Mouse (Mus musculus): ENCODE measurements around the gene Vmn1r85. TPM values are rescaled to one million over a fixed set of nuclear protein-coding genes. Genes with fewer than 3 reads are reported as not detected.
"Not testable (repeated sequence)": the region's sequence is repeated elsewhere in the genome, so short reads cannot be mapped to it uniquely, and the experiment has no call there.

Vmn1r85 gene
- polyA plus RNA-seq (2015; fragmentation: Nextera tagmentation; extraction: Ambion mirVana): not detected in 2 replicates

GRCm38 (mm10) chr7:13095073-13095472 is at the start of gene Vmn1r85:
TSS of gene Vmn1r85 (minus strand) at chr7:13095173.
- no peaks in the 10 kb centered on the region for H3K27me3 ChIP-seq (ENCODE audit: insufficient read depth, low read length)
- ATAC-seq (replicated peaks; ENCODE audit: low FRiP score, low read depth) (no peak), DNase-seq (ENCODE audit: low spot score) (no peak)
- no peak within 1 kb of the TSS for H3K9ac ChIP-seq (ENCODE audit: low read depth, low read length)
- no peak for TF ChIP-seq CTCF (IDR thresholded peaks at IDR 0.05; ENCODE audit: low read depth)
- no peaks in the 10 kb centered on the region for H3K9me3 ChIP-seq (replicated peaks; ENCODE audit: low read length)
- no peak within 1 kb of the TSS for H3K4me2 ChIP-seq (ENCODE audit: low read length)
- H3K36me3 ChIP-seq (ENCODE audit: insufficient read depth, low read length): no peaks in the 10 kb centered on the region
- no peak within 1 kb of the TSS for H3K4me3 ChIP-seq (replicated peaks; ENCODE audit: low read depth, low read length)
- 56% methylated on average over 3 of the region's 3 CpGs for WGBS
- H3K4me1 ChIP-seq (replicated peaks; ENCODE audit: insufficient read depth, low read length): no peaks in the 10 kb centered on the region
- H3K27ac ChIP-seq: no peak within 1 kb of the TSS

GRCm38 (mm10) chr7:13140057-13140456 is 45.1 kb upstream of the Vmn1r85 start, which contains the start of gene Vmn1r87:
TSS of gene Vmn1r87 (minus strand) at chr7:13140157.
- H3K9me3 ChIP-seq (replicated peaks; ENCODE audit: low read length): no peaks in the 10 kb centered on the region
- ATAC-seq (replicated peaks; ENCODE audit: low FRiP score, low read depth) (no peak), DNase-seq (ENCODE audit: low spot score) (no peak)
- H3K36me3 ChIP-seq (ENCODE audit: insufficient read depth, low read length): no peaks in the 10 kb centered on the region
- no peaks in the 10 kb centered on the region for H3K4me1 ChIP-seq (replicated peaks; ENCODE audit: insufficient read depth, low read length)
- H3K9ac ChIP-seq (ENCODE audit: low read depth, low read length): no peak within 1 kb of the TSS
- H3K4me2 ChIP-seq (ENCODE audit: low read length): no peak within 1 kb of the TSS
- no peak within 1 kb of the TSS for H3K27ac ChIP-seq
- WGBS: 86% methylated on average over 1 of the region's 1 CpGs
- no peaks in the 10 kb centered on the region for H3K27me3 ChIP-seq (ENCODE audit: insufficient read depth, low read length)
- H3K4me3 ChIP-seq (replicated peaks; ENCODE audit: low read depth, low read length): no peak within 1 kb of the TSS
- no peak for TF ChIP-seq CTCF (IDR thresholded peaks at IDR 0.05; ENCODE audit: low read depth)

GRCm38 (mm10) chr7:13137340-13137739 is 42.4 kb upstream of the Vmn1r85 start:
- no peak overlapping the region for H3K4me3 ChIP-seq (replicated peaks; ENCODE audit: low read depth, low read length)
- no peak overlapping the region for H3K9ac ChIP-seq (ENCODE audit: low read depth, low read length)
- ATAC-seq (replicated peaks; ENCODE audit: low FRiP score, low read depth): no peak
- no peak for TF ChIP-seq CTCF (IDR thresholded peaks at IDR 0.05; ENCODE audit: low read depth)
- H3K4me1 ChIP-seq (replicated peaks; ENCODE audit: insufficient read depth, low read length): no peaks in the 10 kb centered on the region
- no peaks in the 10 kb centered on the region for H3K36me3 ChIP-seq (ENCODE audit: insufficient read depth, low read length)
- H3K27me3 ChIP-seq (ENCODE audit: insufficient read depth, low read length): no peaks in the 10 kb centered on the region
- no peak overlapping the region for H3K4me2 ChIP-seq (ENCODE audit: low read length)
- no peak for DNase-seq (ENCODE audit: low spot score)
- H3K27ac ChIP-seq: no peak overlapping the region
- no peaks in the 10 kb centered on the region for H3K9me3 ChIP-seq (replicated peaks; ENCODE audit: low read length)

GRCm38 (mm10) chr7:13131856-13132255 is 36.9 kb upstream of the Vmn1r85 start:
- Histone ChIP-seq H3K4me2 (ENCODE audit: low read length) (no peak overlapping the region), H3K27me3 (ENCODE audit: insufficient read depth, low read length) (no peaks in the 10 kb centered on the region), H3K36me3 (ENCODE audit: insufficient read depth, low read length) (no peaks in the 10 kb centered on the region), H3K9ac (ENCODE audit: low read depth, low read length) (no peak overlapping the region), H3K4me3 (replicated peaks; ENCODE audit: low read depth, low read length) (no peak overlapping the region), H3K27ac (no peak overlapping the region), H3K4me1 (replicated peaks; ENCODE audit: insufficient read depth, low read length) (no peaks in the 10 kb centered on the region), H3K9me3 (replicated peaks; ENCODE audit: low read length) (no peaks in the 10 kb centered on the region)
- DNase-seq (ENCODE audit: low spot score) (no peak), ATAC-seq (replicated peaks; ENCODE audit: low FRiP score, low read depth) (no peak)
- no peak for TF ChIP-seq CTCF (IDR thresholded peaks at IDR 0.05; ENCODE audit: low read depth)
- WGBS: 85% methylated on average over 2 of the region's 2 CpGs

GRCm38 (mm10) chr7:13123554-13124153 is 28.7 kb upstream of the Vmn1r85 start:
- not testable (repeated sequence) for H3K9ac ChIP-seq (ENCODE audit: low read depth, low read length); DNase-seq (ENCODE audit: low spot score); H3K27me3 ChIP-seq (ENCODE audit: insufficient read depth, low read length); H3K9me3 ChIP-seq (replicated peaks; ENCODE audit: low read length); H3K4me3 ChIP-seq (replicated peaks; ENCODE audit: low read depth, low read length); H3K36me3 ChIP-seq (ENCODE audit: insufficient read depth, low read length); H3K4me1 ChIP-seq (replicated peaks; ENCODE audit: insufficient read depth, low read length); H3K27ac ChIP-seq
- H3K4me2 ChIP-seq (ENCODE audit: low read length): peak overlapping the region; percentile 25; the same call in 1 of the 2 replicates
- 1% methylated on average over 15 of the region's 34 CpGs for WGBS
- peak; percentile 86 for ATAC-seq (replicated peaks; ENCODE audit: low FRiP score, low read depth)

- H3K4me1 ChIP-seq (replicated peaks; ENCODE audit: insufficient read depth, low read length): no peaks in the 10 kb centered on the region
- no peaks in the 10 kb centered on the region for H3K36me3 ChIP-seq (ENCODE audit: insufficient read depth, low read length)
- H3K27ac ChIP-seq: no peak within 1 kb of the TSS
- H3K9me3 ChIP-seq (replicated peaks; ENCODE audit: low read length): no peaks in the 10 kb centered on the region
- ATAC-seq (replicated peaks; ENCODE audit: low FRiP score, low read depth): no peak
- TF ChIP-seq CTCF (IDR thresholded peaks at IDR 0.05; ENCODE audit: low read depth): no peak
- H3K4me3 ChIP-seq (replicated peaks; ENCODE audit: low read depth, low read length): no peak within 1 kb of the TSS
- H3K4me2 ChIP-seq (ENCODE audit: low read length): no peak within 1 kb of the TSS
- no peak for DNase-seq (ENCODE audit: low spot score)
- no peaks in the 10 kb centered on the region for H3K27me3 ChIP-seq (ENCODE audit: insufficient read depth, low read length)
- H3K9ac ChIP-seq (ENCODE audit: low read depth, low read length): no peak within 1 kb of the TSS
Observed at GRCm38 (mm10) chr7:13119817-13120216, 24.8 kb upstream of the Vmn1r85 start, which contains the start of gene Vmn1r86. TSS of gene Vmn1r86 (minus strand) at chr7:13119917.

- Histone ChIP-seq H3K36me3 (ENCODE audit: insufficient read depth, low read length) (no peaks in the 10 kb centered on the region), H3K9ac (ENCODE audit: low read depth, low read length) (no peak overlapping the region), H3K4me2 (ENCODE audit: low read length) (no peak overlapping the region), H3K9me3 (replicated peaks; ENCODE audit: low read length) (no peaks in the 10 kb centered on the region), H3K4me1 (replicated peaks; ENCODE audit: insufficient read depth, low read length) (no peaks in the 10 kb centered on the region), H3K27ac (no peak overlapping the region), H3K4me3 (replicated peaks; ENCODE audit: low read depth, low read length) (no peak overlapping the region), H3K27me3 (ENCODE audit: insufficient read depth, low read length) (no peaks in the 10 kb centered on the region)
- TF ChIP-seq CTCF (IDR thresholded peaks at IDR 0.05; ENCODE audit: low read depth): 0 out of 2 replicates have a peak, but pooled peaks have one; percentile 10
- 55% methylated on average over 5 of the region's 5 CpGs for WGBS
- DNase-seq (ENCODE audit: low spot score): no peak
- no peak for ATAC-seq (replicated peaks; ENCODE audit: low FRiP score, low read depth)
Observed at GRCm38 (mm10) chr7:13072293-13072692, 22.7 kb downstream of the Vmn1r85 start.

Measured in kidney, postnatal 0 days (tissue).